Mouse (Mus musculus) lung, postnatal 10 days (tissue): Measurements from ENCODE around the gene Apobec4.
A peak's percentile ranks its signal among the peaks of the same experiment; 100 is the strongest.
"Not testable (repeated sequence)": the region's sequence is repeated elsewhere in the genome, so short reads cannot be mapped to it uniquely, and the experiment has no call there.

Source experiments
- DNase-seq: peaks from one replicate; pipeline ENCODE4 v3.0.0; 2021

Gene Apobec4

DNA sequence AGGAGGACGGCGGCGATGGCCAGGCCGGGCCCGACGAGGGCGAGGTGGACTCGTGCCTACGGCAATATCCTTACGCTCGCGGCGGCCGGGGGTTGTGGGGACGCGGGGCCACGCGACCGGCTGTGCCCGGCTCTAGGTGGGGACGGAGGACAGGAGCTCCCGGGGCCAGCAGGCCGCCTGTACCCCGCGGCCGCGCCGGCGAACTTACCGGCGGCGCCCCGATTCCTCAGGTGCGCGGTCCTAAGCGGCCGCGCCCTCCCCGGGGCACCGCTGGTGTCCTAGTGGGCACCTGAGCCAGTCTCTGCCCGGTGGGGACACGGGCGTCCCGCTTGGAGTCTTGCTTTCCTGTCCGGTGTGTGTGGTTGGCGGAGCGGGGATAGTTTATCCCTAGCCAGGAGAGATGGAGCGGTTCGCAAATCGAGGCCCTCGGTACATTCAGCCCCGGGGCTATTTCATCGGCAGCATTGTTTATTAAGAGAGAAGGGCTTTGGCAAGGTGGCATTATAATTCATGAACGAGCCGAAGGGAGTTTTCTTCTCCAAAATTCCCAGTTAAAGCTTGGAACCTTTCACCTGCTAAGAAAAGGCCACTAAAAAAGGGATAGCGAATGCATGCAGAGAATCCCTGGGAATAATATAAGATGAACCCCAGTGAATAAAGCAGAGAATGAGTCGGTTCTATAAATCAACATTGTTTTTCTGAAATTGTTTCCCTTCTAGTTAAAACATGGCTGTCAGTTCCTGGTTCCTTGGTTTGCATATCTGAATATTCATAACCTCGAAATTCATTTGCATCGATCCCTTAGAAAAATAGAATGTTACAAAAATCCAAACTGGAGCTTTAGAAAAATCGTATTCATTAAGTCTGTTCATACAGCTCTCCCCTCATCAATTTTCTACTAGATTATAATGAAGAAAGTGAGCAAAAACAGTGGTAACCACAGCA lies 16.7 kb downstream of the Apobec4 start:
- DNase-seq: peak; percentile 26

DNA sequence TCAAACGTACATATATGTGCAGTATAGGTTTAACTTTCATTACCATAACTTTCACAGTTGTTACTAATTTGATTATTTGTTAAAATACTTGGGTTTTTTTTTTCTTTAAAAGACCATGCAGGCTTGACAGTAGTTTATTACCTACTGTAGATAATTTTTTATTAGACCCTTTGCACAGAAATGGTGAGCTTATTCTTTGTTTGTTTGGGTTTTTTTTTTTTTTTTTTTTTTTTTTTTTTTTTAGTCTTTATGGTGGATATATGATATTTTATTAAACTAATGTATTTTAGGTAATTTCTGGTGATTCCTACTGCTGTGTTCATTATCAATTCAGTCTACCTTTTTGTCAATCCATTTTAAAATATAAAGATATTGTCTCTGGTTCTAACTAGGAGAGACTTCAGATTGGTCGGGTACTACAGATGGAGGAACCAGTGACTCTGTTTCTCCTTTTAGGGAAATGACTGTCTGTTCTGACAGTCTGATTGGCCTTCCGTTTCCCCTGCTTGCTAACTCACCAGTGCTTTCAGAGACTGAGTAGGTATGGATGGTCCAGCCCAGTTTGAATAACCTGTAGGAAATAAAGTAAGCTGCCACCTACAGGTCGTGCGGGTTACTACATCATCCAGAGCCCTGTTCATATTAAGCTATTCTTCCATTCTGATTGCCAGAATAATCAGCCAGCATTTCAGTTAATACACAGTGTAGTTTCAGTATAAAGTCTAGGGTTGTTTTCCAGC lies 17.6 kb downstream of the Apobec4 start:
- peak; percentile 89 for DNase-seq

DNA sequence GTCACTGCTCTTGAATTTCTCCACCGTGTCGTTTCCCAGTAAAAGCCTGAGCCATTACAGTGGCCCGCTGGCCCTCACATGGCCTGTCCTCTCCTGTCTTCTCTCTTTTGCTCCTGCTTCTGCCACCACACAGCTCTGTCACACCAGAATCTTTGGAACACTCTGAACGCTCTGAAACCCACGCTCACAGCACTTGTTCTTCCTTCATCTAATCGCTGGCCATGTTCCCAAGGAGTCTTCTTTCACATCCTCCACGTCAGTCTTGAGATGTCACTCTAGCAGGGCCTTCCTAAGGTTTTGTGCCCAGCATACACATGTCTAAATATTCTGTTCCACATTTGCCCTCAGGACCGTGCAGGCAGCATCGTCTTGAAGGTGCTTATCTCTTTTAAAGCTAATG lies 20.7 kb downstream of the Apobec4 start:
- no peak for DNase-seq

DNA sequence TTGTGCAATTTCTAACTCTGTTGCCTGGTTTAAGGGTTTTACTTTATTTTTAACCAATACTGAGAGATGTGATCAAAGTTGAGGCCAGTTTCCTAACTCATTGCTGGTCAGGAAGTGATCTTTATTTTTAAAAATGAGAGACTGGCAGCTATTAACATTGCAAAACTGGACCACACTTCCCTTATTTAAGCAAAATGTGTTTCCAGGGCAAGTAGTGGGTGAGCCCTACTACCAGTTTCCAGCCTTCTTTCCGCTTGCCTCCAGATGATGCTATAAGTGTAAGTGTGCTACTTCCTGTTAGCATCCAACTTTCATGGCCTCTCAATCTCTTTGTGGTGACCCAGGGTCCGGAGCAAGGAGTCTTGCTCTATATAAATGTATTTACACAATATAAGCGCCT lies 24.2 kb downstream of the Apobec4 start:
- not testable (repeated sequence) for DNase-seq

DNA sequence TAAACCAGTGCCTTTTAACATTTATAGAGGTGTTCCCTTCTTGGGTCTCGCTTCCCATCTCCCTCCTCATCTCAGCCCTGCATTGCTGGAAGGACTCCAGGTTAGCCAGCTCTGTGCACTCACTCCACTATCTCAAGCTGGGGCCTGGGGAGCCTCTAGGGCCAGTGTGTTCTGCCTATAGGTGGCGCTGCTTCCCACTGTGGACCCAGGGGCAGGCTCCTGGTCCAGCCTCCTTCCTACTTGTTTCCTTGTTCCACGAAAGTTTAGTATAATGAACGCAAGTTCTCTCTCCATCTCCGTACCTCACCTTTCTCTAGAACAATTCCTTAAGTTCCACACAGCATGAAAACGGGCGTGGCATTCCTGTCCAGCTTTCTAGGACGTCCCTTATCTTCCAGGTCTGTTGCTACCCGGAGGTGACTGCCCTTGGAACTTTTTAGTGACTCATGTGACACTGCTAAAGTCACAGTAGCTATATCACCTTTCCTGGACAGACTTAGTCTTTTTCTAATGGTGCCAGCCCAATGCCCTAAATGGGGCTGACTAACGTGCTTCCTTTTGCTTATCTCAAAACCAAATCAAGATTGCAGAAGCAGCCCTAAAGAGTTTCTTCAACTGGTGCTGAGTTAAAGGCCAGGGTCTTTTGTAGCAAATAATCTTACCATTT lies 28.9 kb downstream of the Apobec4 start:
- DNase-seq: peak; percentile 84

DNA sequence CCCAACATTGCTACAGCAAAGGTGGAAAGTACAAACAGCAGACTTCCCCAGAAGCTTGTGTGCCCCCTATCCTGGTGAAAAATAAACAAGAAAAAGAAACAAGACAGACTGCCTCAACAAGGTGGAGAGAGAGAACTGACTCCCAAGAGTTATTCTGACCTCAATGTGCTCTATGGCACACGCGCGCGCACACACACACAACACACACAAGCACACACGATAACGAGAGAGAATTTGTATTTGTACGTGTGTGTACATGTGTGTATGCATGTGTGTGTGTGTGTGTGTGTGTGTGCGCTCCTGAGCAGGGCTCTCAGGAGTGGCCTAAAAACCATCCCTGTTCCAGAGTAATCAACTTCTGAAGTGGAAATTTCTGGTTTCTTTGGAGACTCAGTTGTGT lies 34.3 kb downstream of the Apobec4 start:
- no peak for DNase-seq

DNA sequence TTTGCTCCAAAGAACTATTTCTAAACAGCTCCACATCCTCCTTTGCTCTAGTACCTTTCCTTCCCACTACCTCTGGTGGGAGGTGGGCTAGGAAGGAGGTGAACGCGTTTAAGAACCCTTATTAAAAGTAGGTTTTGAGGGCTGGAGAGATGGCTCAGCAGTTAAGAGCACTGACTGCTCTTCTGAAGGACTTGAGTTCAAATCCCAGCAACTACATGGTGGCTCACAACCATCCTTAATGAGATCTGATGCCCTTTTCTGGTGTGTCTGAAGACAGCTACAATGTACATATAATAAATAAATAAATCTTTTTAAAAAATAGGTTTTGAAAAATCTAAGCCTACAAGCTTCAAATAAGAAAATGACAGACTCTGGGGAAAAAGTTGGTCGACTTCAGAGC lies 35.1 kb downstream of the Apobec4 start:
- DNase-seq: not testable (repeated sequence)

DNA sequence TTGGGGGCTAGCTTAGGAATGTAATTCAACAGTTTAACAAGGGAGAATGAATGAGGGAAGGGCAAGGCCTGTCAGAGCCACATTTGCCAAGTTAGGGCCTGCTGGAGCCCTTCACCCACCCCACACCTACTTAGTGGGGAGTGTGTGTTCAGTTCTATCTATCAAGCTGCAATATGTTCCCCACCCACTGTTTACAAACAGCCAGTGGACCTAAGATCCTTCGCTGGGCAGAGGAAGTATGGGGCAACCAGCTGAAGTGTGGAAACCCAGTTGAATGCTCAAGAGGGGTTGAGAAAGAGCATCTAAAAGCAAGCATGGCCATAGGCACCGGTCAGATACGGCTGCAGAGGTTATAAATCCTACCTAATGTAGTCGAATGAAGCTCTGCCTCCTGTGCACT lies 36.6 kb downstream of the Apobec4 start:
- peak; percentile 42 for DNase-seq

DNA sequence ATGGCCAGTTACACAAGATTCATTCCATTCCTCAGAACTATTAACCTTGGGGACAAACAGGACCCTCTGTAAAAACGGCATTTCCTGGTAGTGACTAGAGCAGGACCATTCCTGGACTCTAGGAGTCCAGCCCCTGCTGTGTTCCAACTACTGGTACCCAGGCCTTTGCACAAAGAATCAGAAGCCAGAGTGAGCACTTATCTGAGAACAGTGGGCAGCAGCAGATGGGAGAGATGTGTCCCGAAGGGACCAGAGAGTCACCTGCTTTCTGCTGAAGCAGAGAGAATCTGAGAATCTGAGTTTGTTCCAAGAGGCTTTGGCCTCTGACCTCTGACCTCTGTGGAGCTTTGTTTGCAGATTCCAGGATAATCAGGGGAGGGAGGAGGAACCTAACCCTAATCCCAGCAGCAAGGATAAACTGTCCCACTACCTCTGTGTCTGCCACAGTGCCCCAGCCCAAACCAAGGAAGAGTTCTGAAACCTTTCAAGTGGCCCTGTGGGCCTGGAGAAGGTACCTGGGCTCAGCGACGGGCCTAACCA lies 37.8 kb downstream of the Apobec4 start:
- no peak for DNase-seq

DNA sequence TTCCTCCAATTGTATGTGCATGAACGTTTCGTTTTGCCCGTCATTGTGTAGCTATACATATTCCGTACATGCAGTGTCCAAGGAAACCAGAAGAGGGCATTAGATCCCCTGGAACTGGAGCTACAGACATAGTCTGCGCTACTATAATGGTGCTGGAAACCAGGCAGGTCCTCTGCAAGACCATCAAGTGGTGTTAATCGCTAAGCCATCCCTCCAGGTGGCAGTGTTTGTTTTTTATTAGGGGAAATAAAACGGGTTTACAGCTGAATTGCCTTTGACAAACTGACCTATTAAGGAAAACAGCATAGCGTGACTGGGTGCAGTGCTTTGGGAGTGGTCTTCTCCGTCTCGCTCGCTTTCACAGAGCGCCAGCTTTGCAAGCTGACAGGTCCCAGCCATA lies 39.9 kb downstream of the Apobec4 start:
- peak; percentile 68 for DNase-seq

DNA sequence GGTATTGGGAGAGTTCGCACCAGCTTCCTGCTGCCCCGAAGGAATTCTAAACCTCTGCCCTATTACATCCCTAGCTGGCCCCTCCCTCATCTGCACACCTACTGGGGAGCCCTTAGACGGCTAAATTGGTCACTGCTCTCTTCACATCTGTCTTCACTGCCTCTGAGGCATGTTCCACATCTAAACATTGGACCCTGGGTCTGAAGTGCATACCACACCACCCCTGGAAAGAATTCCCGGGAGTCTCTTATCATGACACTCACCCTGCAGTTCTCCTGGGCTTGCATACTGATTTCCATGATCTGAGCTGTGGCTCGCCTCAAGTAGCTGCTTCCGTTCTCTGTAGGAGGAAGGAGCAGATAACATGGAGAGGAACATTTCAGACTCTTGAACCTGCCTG lies 40.5 kb downstream of the Apobec4 start:
- no peak for DNase-seq

DNA sequence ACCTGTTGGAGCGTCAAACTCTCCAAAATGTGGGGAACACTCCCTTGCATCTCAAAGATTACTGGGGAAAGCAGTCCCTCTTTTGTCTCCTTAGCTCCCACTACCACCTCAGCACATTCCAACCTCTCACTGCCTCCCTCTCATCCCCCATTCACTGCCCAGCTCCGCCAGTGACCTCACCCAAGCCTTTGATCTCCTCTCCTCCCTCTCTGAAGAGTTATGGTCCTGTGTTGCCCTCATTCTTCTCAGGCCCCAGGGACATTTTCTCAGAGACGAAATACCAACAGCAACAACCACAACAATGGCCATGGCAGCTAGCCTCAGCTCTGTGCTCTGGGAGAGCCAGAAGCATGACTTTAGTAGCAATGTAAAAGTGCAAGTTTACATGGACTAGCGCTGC lies 40.9 kb downstream of the Apobec4 start:
- DNase-seq: no peak

DNA sequence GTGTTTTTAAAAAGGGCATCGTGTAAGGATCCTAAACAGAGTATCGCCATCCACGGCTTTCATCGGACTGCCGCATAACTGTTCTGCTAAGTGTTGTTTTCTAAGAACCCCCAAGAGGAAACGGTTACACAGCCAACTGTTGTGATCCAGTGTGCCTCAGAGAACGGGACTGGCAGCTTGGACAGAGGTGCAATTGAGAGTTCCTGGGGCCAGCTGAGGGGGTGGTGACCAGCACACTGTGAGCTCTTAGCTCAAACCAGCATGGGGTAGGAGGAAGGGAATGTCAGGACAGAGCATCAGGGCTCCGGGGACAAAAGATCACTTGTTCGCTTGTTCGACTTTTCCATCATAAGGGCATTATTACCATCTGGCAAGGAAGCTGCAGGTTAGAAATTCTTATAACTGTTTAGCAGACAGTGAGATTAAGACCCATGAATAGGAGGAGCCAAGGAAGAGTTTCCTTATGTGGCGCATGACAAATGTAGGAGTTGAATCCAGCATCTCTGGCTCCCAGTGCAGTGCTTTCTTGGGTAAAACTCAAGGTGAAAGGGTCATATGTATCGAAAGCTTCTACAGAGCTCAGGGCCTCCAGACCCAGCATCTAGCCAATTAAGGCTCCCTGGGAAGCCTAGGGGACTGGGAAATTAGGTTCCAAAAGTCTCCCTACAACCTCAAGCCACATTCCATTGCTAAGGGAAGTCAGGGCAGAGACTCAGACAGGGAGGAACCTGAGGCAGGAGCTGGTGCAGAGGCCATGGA lies 42.6 kb downstream of the Apobec4 start:
- DNase-seq: no peak

DNA sequence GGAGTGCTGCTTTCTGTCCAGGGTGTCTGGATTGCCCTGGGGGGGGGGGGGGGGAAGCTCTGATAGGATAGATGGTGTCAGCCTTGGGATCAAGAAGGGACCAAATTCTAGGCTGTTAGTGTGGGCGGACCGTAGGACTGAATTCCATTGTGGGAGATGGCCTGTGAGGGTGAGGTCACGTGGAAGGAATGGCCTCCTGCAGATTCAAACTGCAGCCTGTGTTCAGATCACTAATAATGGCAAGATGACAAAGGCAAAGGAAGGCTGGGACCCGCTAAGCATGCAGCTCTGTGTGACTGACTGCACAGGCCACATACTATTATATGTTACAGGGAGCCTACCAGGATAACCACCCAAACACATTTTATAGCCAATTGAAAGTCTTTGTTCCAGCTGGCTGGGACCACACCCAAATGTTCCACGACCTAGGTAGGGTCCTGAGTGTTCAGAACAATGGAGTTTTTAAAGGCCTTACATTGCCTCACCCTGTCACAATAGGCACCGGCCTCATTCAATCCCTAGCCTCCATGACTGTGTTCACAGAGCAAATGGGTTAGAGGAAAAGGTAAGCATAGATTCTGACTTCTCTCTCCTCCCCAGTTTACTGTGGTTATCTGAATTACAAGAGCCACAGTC lies 43.3 kb downstream of the Apobec4 start:
- no peak for DNase-seq

DNA sequence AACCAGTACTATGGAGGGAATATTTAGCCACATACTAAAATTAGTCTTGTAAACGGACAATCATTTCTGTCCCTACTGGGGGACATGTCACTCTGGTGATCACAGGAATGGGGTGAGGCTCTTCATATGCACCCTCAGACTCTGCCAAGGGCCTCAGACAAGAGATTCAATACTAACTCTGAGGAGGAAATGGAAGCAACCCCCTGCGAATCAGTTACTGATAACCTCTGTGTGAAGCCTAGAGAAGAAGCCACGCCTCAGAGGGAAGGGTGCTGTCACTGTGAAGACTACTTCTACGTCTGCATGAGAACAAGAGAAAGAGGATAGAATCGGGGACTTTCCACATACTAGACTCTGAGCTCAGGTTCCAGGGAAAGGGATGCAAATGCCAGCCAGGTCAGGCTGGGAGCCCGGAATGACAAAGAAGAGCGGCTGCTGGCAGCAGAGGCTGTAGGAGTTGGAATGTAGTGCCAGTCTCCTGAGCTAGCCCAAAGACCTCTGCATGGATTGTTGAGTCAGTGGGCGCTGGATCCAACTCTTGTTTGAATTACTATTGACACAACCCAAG lies 45.4 kb downstream of the Apobec4 start:
- DNase-seq: no peak

DNA sequence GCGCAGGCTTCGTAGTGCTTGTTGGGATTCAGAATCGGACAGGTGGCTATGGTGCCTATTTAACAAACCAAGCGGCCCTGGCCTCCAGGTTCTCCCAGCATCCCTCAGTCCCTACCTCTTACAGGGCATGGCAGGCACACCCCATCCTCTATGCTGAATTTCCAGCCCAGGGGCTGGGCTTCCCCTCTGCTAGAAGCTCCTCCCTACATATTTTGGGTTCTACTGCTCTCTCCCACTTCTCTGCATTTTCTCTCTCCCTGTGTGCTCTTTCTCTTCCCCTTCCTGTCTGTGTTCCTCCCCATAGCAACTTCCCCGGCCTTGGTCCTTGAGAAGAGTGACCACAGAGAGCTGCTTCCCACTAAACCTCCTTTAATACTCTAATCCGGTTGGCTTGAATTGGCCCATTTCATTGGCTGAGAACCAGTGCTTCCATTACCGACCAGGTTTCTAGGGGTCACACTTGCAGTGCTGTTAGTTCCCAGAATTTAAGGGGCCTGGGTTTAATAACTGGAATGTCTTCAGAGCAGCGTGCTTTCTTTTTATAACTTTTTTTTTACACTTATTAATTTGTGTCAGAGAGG lies 46.4 kb downstream of the Apobec4 start:
- no peak for DNase-seq

DNA sequence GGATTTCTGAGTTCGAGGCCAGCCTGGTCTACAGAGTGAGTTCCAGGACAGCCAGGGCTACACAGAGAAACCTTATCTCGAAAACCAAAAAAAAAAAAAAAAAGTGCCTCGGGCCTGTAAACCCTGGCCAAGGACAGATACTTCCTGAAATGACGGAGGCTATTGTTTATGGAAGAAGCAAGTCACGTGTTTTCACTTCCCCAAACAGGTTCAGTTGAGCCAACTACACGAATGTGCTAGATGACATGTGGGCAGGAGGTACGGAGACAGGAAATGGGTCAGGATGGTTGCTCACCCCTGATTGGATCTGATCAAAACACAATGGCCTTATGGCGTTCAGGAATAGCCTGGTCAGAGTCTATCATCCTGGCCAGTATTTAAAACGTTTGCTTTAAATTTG lies 47.8 kb downstream of the Apobec4 start:
- peak; percentile 30 for DNase-seq

DNA sequence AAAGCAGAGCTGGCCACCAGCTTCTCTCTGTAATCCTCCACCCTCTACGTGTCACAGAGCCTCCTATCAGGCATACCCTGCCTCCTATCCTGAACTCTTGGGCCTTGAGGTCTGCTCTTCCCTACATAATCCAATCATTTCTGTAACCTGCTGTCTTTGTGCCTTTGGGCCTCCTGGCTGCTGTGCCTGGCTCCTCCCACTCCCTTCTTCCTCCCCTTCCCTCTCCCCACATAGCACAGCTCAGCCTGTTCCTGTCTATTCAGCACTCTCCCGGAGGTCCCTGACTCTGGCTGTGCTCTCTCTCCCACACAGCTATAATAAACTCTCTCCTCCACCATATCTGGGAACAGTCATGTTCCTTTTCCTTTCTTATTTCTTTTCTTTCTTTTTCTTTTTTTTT lies 49.5 kb downstream of the Apobec4 start, which contains the start of gene Ncf2:
Ncf2 (plus strand) TSS at position 298 of the 400 bp plus-strand sequence.
- DNase-seq: peak; percentile 39

DNA sequence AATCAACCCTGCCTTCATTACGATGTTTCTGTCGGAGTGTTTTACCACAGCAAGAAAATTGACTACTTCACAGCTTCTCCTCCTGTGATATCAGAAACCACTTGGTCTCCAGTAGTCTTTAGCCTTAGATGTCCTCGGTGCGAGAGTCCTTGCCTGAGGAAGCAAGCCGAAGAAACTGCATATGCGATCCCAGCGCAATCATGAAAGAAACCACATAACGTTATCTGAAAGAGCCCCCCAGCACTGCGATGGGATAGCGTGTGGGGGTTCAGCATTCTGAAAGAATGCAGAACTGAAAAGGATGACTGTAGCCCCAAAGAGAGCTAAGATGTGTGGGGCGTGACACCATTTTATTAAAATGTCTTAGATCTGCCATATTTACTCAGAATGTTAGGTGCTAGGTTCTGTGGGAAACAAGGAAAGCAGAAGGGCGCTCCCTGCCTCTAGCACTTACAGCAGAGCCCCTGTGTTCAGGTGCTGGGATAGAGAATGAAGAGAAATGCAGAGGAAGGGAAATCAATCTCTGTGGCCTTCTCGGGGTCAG lies 50.4 kb downstream of the Apobec4 start:
- DNase-seq: no peak

DNA sequence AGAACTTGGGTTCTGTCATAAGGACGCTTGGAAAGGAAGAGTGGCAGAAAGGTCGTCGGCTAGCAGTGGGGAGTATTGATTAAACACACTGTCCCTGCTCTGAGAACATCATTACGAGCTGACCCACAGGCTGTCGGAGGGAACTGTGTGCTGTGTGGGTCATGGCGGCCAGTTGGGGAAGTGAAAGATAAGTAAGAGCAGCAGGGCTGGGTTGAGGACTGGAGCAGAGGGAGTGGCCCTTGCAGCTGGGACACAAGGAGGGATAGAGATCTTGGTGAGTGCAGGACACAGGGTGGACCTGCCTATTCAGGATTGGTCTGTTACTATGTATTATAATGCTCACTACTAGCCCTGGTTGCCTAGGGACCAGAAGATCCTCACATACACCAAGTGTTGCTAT lies 54.6 kb downstream of the Apobec4 start:
- no peak for DNase-seq
